Mouse (Mus musculus) spleen, postnatal 14 days (tissue): ENCODE results near the gene Zfp384.

Experiments used
- DNase-seq, 2 experiments: peaks; one replicate each; pipeline ENCODE4 v3.0.0; 2021 to 2022; ENCODE audit warnings: low spot score in 2 of 2

Gene Zfp384

GRCm38 (mm10) chr6:125081797-125082560 is 73.0 kb downstream of the Zfp384 start:
- peak in 1 of 2 experiments; percentile 40 for DNase-seq

- no peak for DNase-seq
Measured at GRCm38 (mm10) chr6:125082801-125083386, 73.9 kb downstream of the Zfp384 start.

GRCm38 (mm10) chr6:125084424-125084823 is 75.5 kb downstream of the Zfp384 start:
- peak in 1 of 2 experiments; percentile 38 for DNase-seq
